Comparison of ENCODE assay signal across 20 mouse cellular contexts in the genomic region with DNA sequence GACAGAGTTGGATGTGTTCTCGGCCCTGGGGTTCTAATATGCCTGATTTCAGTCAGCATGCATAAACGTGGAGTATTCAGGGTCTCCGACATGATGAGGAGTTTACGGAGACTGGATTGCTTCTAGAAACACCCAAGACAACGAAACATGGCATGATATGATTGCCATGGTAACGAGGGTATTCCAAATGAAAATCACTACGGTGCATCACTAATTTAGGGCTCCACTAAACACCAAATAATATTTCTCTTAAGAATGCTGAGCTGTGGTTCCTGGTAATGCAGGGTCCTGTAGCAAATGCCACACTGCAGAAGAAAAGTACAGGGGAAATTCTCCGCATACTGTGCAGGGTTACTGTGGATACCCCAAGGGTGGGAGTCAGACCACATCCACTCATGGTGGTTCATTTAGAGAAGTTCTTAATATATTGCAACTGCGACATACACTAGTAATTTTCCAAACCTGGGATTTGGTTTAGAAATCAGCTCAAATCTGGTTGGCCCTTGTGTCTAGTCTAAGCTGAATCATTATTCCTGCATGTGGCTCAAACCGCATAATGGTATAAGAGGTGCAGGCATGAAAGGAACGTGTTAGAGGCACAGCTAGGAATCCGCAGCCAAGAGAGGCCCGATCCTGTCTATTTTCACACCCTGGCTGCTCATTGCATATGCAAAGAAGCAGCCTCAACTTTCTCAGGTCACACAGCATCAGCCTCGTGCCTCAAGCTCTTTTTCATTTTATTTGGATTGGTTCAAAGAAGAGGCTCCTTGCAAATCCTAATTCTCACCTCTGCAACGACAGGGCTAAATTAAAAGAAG.
DNase-seq lines count a peak whose midpoint lies in the region; ATAC-seq and TF ChIP-seq lines count a peak whose summit lies in the region.
"Had no signal": no experiment of that assay in that cellular context is flagged by ENCODE, and none has a peak within 500 bp of the region (broad histone marks: within the 10 kb centered on the region; RNA-seq: fewer than 3 reads in every experiment).

No protein-coding gene starts in this region.

- no peak overlapping the region for H3K4me3 ChIP-seq in embryonic facial prominence, embryonic 13.5 days
- H3K4me3 ChIP-seq in embryonic facial prominence, embryonic 10.5 days, result no peak overlapping the region
- no peak overlapping the region for H3K4me3 ChIP-seq in left cerebral cortex, adult 2 months
- H3K4me3 ChIP-seq in midbrain, embryonic 14.5 days (replicated peaks; ENCODE audit: low read depth, low read length), result no peak overlapping the region
- H3K4me3 ChIP-seq: hindbrain, embryonic 13.5 days; intestine, embryonic 15.5 days; liver, embryonic 15.5 days; midbrain, embryonic 12.5 days; stomach, embryonic 15.5 days had no signal

- intact Hi-C loops in left cerebral cortex, adult 2 months (cut with DNase I), result loop anchor here (1.0 to 10.0 kb wide), 8 partner anchors 64 to 1808 kb away; no protein-coding TSS in a partner anchor

- 72% methylated on average over 15 of the region's 15 CpGs for WGBS in embryonic facial prominence, embryonic 13.5 days
- WGBS in embryonic facial prominence, embryonic 10.5 days, result 82% methylated on average over 15 of the region's 15 CpGs
- 51% methylated on average over 15 of the region's 15 CpGs for WGBS in midbrain, embryonic 14.5 days

- H3K9ac ChIP-seq in embryonic facial prominence, embryonic 13.5 days, result no peak overlapping the region
- H3K9ac ChIP-seq in midbrain, embryonic 14.5 days (replicated peaks; ENCODE audit: low read length), result no peak overlapping the region
- H3K9ac ChIP-seq: hindbrain, embryonic 13.5 days; intestine, embryonic 15.5 days; liver, embryonic 15.5 days; midbrain, embryonic 12.5 days; stomach, embryonic 15.5 days had no signal

- TF ChIP-seq CTCF in left cerebral cortex, adult 2 months (IDR thresholded peaks at IDR 0.05), result no peak
- TF ChIP-seq CTCF in brain, embryonic 14.5 days (IDR thresholded peaks at IDR 0.05; ENCODE audit: borderline replicate concordance, extremely low read depth, insufficient read depth, insufficient read length), result no peak

- 0 out of 2 replicates have a peak, but pooled peaks cover 7% of the 10 kb centered on the region for H3K27me3 ChIP-seq in embryonic facial prominence, embryonic 13.5 days
- H3K27me3 ChIP-seq in embryonic facial prominence, embryonic 10.5 days (replicated peaks; ENCODE audit: low read depth, poor library complexity, severe bottlenecking), result no peaks in the 10 kb centered on the region
- H3K27me3 ChIP-seq in midbrain, embryonic 14.5 days (ENCODE audit: control insufficient read depth, insufficient read depth, low read length), result no peaks in the 10 kb centered on the region
- H3K27me3 ChIP-seq: hindbrain, embryonic 13.5 days; intestine, embryonic 15.5 days; liver, embryonic 15.5 days; midbrain, embryonic 12.5 days; Patski; stomach, embryonic 15.5 days had no signal

- peaks cover 19% of the 10 kb centered on the region; the same call in 1 of the 2 replicates for H3K4me1 ChIP-seq in embryonic facial prominence, embryonic 13.5 days
- peaks cover 5% of the 10 kb centered on the region for H3K4me1 ChIP-seq in embryonic facial prominence, embryonic 10.5 days
- peaks cover 30% of the 10 kb centered on the region for H3K4me1 ChIP-seq in midbrain, embryonic 14.5 days (ENCODE audit: control insufficient read depth, insufficient read depth, low read length)
- H3K4me1 ChIP-seq: intestine, embryonic 15.5 days; liver, embryonic 15.5 days; stomach, embryonic 15.5 days had no signal

- H3K36me3 ChIP-seq in embryonic facial prominence, embryonic 13.5 days, result no peaks in the 10 kb centered on the region
- H3K36me3 ChIP-seq in embryonic facial prominence, embryonic 10.5 days (replicated peaks), result no peaks in the 10 kb centered on the region
- H3K36me3 ChIP-seq in midbrain, embryonic 14.5 days (ENCODE audit: control insufficient read depth, insufficient read depth, low read length), result no peaks in the 10 kb centered on the region
- H3K36me3 ChIP-seq: hindbrain, embryonic 13.5 days; intestine, embryonic 15.5 days; liver, embryonic 15.5 days; midbrain, embryonic 12.5 days; stomach, embryonic 15.5 days had no signal

- H3K9me3 ChIP-seq in embryonic facial prominence, embryonic 13.5 days, result no peaks in the 10 kb centered on the region
- H3K9me3 ChIP-seq in embryonic facial prominence, embryonic 10.5 days, result no peaks in the 10 kb centered on the region
- H3K9me3 ChIP-seq in midbrain, embryonic 14.5 days (ENCODE audit: control insufficient read depth, low read length), result no peaks in the 10 kb centered on the region
- H3K9me3 ChIP-seq: hindbrain, embryonic 13.5 days; intestine, embryonic 15.5 days; liver, embryonic 15.5 days; midbrain, embryonic 12.5 days; stomach, embryonic 15.5 days had no signal

- peak; percentile 60; the same call in 1 of the 2 replicates for ATAC-seq in embryonic facial prominence, embryonic 13.5 days (ENCODE audit: insufficient number of reproducible peaks, insufficient read depth, low FRiP score, low TSS enrichment, low read depth)
- ATAC-seq in midbrain, embryonic 14.5 days (ENCODE audit: low FRiP score, low TSS enrichment), result no peak

- no peak overlapping the region for H3K4me2 ChIP-seq in embryonic facial prominence, embryonic 13.5 days
- H3K4me2 ChIP-seq in midbrain, embryonic 14.5 days (ENCODE audit: low read length), result no peak overlapping the region
- H3K4me2 ChIP-seq: heart, embryonic 11.5 days; hindbrain, embryonic 13.5 days; intestine, embryonic 15.5 days; liver, embryonic 15.5 days; midbrain, embryonic 12.5 days; stomach, embryonic 15.5 days had no signal

- no peak for TF ChIP-seq POLR2A in brain, embryonic 14.5 days (IDR thresholded peaks at IDR 0.05; ENCODE audit: borderline replicate concordance, extremely low read depth, insufficient read depth, insufficient read length, poor library complexity, severe bottlenecking)

- no peak for DNase-seq in embryonic facial prominence, embryonic 10.5 days (ENCODE audit: low spot score)
- no peak for DNase-seq in left cerebral cortex, adult 2 months (ENCODE audit: extremely low spot score in 1 of 2, low spot score in 2 of 2)
- DNase-seq in left cerebral cortex, adult 11 months (ENCODE audit: low spot score), result no peak
- peak; percentile 66 for DNase-seq in brain, embryonic 14.5 days (ENCODE audit: low read depth)
- DNase-seq in midbrain, embryonic 14.5 days, result peak; percentile 42
- DNase-seq in layer of hippocampus, adult 8-10 months (ENCODE audit: low spot score in 2 of 2), result no peak
- no peak for DNase-seq in thymus, postnatal 14 days
- DNase-seq: adrenal gland, postnatal 14 days; cerebellum, adult 18-20 months; cerebellum, postnatal 36 days; gastrocnemius, postnatal 36 days had no signal

- H3K27ac ChIP-seq in embryonic facial prominence, embryonic 13.5 days, result no peak overlapping the region
- no peak overlapping the region for H3K27ac ChIP-seq in embryonic facial prominence, embryonic 10.5 days (replicated peaks)
- peak overlapping the region; percentile 76 for H3K27ac ChIP-seq in left cerebral cortex, adult 2 months
- H3K27ac ChIP-seq in midbrain, embryonic 14.5 days (replicated peaks; ENCODE audit: low read depth, low read length), result no peak overlapping the region
- H3K27ac ChIP-seq: hindbrain, embryonic 13.5 days; intestine, embryonic 15.5 days; liver, embryonic 15.5 days; macrophage; midbrain, embryonic 12.5 days; stomach, embryonic 15.5 days had no signal

Comparison
In these comparisons a context has a peak if more than half of its experiments do, and no peak if none do; other contexts are left out.
1. DNase-seq: peak in brain, embryonic 14.5 days (single experiment) and midbrain, embryonic 14.5 days (single experiment); none in embryonic facial prominence, embryonic 10.5 days (single experiment), left cerebral cortex, adult 2 months (0 of 2), left cerebral cortex, adult 11 months (single experiment), layer of hippocampus, adult 8-10 months (0 of 2) and thymus, postnatal 14 days (single experiment).